Mouse (Mus musculus) small intestine, adult 2 months (tissue): ENCODE results near the gene Xpo4. TPM values are rescaled to one million over a fixed set of nuclear protein-coding genes. Genes with fewer than 3 reads are reported as not detected.
A peak's percentile ranks its signal among the peaks of the same experiment; 100 is the strongest.

Experiments
- H3K27ac ChIP-seq: fragments of 200-500 bp; 2 replicates; pipeline ENCODE4 v1.5.1; 2012; ENCODE audit warnings: low read depth, low read length, control low read depth, inconsistent platforms; ENCODE audit not compliant: insufficient read depth
- H3K27me3 ChIP-seq: fragments of 200-500 bp; 2 replicates; pipeline ENCODE4 v1.6.1; 2012; ENCODE audit warnings: mild to moderate bottlenecking, moderate library complexity, low read length, inconsistent platforms; ENCODE audit not compliant: control insufficient read depth, insufficient read depth
- H3K36me3 ChIP-seq: fragments of 200-500 bp; 2 replicates; pipeline ENCODE4 v1.6.1; 2012; ENCODE audit warnings: mild to moderate bottlenecking, low read length, control low read depth, inconsistent platforms; ENCODE audit not compliant: control insufficient read depth, insufficient read depth
- H3K4me1 ChIP-seq: fragments of 200-500 bp; 2 replicates; pipeline ENCODE4 v1.6.1; 2012; ENCODE audit warnings: low read length, inconsistent platforms, mixed read lengths; ENCODE audit not compliant: control insufficient read depth, insufficient read depth, insufficient read length
- H3K4me3 ChIP-seq: fragments of 200-500 bp; 2 replicates; pipeline ENCODE4 v1.5.1; 2012; ENCODE audit warnings: low read depth, mild to moderate bottlenecking, control low read depth, inconsistent platforms, low read length, moderate library complexity
- CTCF ChIP-seq: fragments of 200-500 bp; IDR thresholded peaks from 2 replicates; pipeline ENCODE4 v1.5.1; 2012; ENCODE audit warnings: low read depth, mild to moderate bottlenecking, control low read depth, inconsistent platforms, low read length, moderate library complexity, mixed read lengths; ENCODE audit not compliant: insufficient replicate concordance, insufficient read length; ENCODE audit errors: extremely low read depth
- POLR2A ChIP-seq: fragments of 200-500 bp; IDR thresholded peaks from 2 replicates; pipeline ENCODE4 v1.6.1; 2012; ENCODE audit warnings: low read depth, mild to moderate bottlenecking, control low read depth, inconsistent platforms, low read length, moderate library complexity
- WGBS: fragments of 180-500 bp; shearing (Covaris S2); methylation state at CpG from one replicate; pipeline ENCODE4 v1.1.7; 2018; 5-methylcytosine and 5-hydroxymethylcytosine counted together
- polyA plus RNA-seq: library from polyadenylated mRNA; depleted of rRNA; stranded (reverse); fragments of >200 nt; gene quantifications from 2 replicates; pipeline ENCODE4 v1.2.3, GENCODE M21; 2012

Xpo4 gene
- polyA plus RNA-seq, 1 experiment: 0.66 TPM

- Histone ChIP-seq H3K4me3 (no peak overlapping the region), H3K36me3 (no peaks in the 10 kb centered on the region), H3K4me1 (no peaks in the 10 kb centered on the region; the same call in 1 of the 2 replicates), H3K27ac (no peak overlapping the region), H3K27me3 (no peaks in the 10 kb centered on the region)
- TF ChIP-seq POLR2A (no peak), CTCF (no peak)
- WGBS: 73% methylated on average over 11 of the region's 11 CpGs
Observed at GRCm38 (mm10) chr14:57540683-57541082, 124.5 kb downstream of the Xpo4 start.

GRCm38 (mm10) chr14:57537261-57538015, 127.8 kb downstream of the Xpo4 start:
- TF ChIP-seq POLR2A (no peak), CTCF (no peak)
- 56% methylated on average over 16 of the region's 16 CpGs for WGBS
- Histone ChIP-seq H3K4me1 (no peaks in the 10 kb centered on the region; the same call in 1 of the 2 replicates), H3K27ac (no peak overlapping the region), H3K27me3 (no peaks in the 10 kb centered on the region), H3K36me3 (no peaks in the 10 kb centered on the region), H3K4me3 (no peak overlapping the region)

GRCm38 (mm10) chr14:57536820-57537219, 128.4 kb downstream of the Xpo4 start:
- H3K4me3 ChIP-seq: no peak overlapping the region
- no peaks in the 10 kb centered on the region for H3K27me3 ChIP-seq
- WGBS: 78% methylated on average over 9 of the region's 9 CpGs
- no peaks in the 10 kb centered on the region; the same call in 1 of the 2 replicates for H3K4me1 ChIP-seq
- no peak overlapping the region for H3K27ac ChIP-seq
- TF ChIP-seq CTCF (no peak), POLR2A (no peak)
- no peaks in the 10 kb centered on the region for H3K36me3 ChIP-seq

GRCm38 (mm10) chr14:57535646-57536045, 129.6 kb downstream of the Xpo4 start:
- WGBS: 45% methylated on average over 6 of the region's 6 CpGs
- H3K27me3 ChIP-seq: no peaks in the 10 kb centered on the region
- no peaks in the 10 kb centered on the region; the same call in 1 of the 2 replicates for H3K4me1 ChIP-seq
- no peak overlapping the region for H3K4me3 ChIP-seq
- H3K36me3 ChIP-seq: no peaks in the 10 kb centered on the region
- no peak overlapping the region for H3K27ac ChIP-seq
- TF ChIP-seq POLR2A (no peak), CTCF (no peak)

- H3K27ac ChIP-seq: peak overlapping the region; percentile 25; the same call in 1 of the 2 replicates
Observed at GRCm38 (mm10) chr14:57534961-57535360, 130.3 kb downstream of the Xpo4 start.

GRCm38 (mm10) chr14:57534346-57534745, 130.9 kb downstream of the Xpo4 start:
- TF ChIP-seq POLR2A (no peak), CTCF (no peak)
- Histone ChIP-seq H3K27ac (no peak overlapping the region; the same call in 1 of the 2 replicates), H3K4me3 (no peak overlapping the region), H3K4me1 (no peaks in the 10 kb centered on the region; the same call in 1 of the 2 replicates), H3K27me3 (no peaks in the 10 kb centered on the region), H3K36me3 (no peaks in the 10 kb centered on the region)
- 66% methylated on average over 5 of the region's 5 CpGs for WGBS

More at GRCm38 (mm10) chr14:57534961-57535360, 130.3 kb downstream of the Xpo4 start:
- Histone ChIP-seq H3K27me3 (no peaks in the 10 kb centered on the region), H3K4me1 (no peaks in the 10 kb centered on the region; the same call in 1 of the 2 replicates), H3K36me3 (no peaks in the 10 kb centered on the region), H3K4me3 (no peak overlapping the region)
- TF ChIP-seq POLR2A (no peak), CTCF (no peak)
- WGBS: 65% methylated on average over 8 of the region's 8 CpGs

GRCm38 (mm10) chr14:57533841-57534240, 131.4 kb downstream of the Xpo4 start:
- H3K4me1 ChIP-seq: no peaks in the 10 kb centered on the region; the same call in 1 of the 2 replicates
- H3K27me3 ChIP-seq: no peaks in the 10 kb centered on the region
- H3K27ac ChIP-seq: no peak overlapping the region
- TF ChIP-seq CTCF (0 out of 2 replicates have a peak, but pooled peaks have one; percentile 4), POLR2A (no peak)
- WGBS: 75% methylated on average over 11 of the region's 11 CpGs
- H3K36me3 ChIP-seq: no peaks in the 10 kb centered on the region
- no peak overlapping the region for H3K4me3 ChIP-seq

- TF ChIP-seq CTCF (peak; percentile 86), POLR2A (no peak)
- no peaks in the 10 kb centered on the region for H3K27me3 ChIP-seq
- no peaks in the 10 kb centered on the region for H3K36me3 ChIP-seq
- H3K4me3 ChIP-seq: no peak overlapping the region
- H3K4me1 ChIP-seq: no peaks in the 10 kb centered on the region; the same call in 1 of the 2 replicates
- no peak overlapping the region for H3K27ac ChIP-seq
- 55% methylated on average over 3 of the region's 3 CpGs for WGBS
Observed at GRCm38 (mm10) chr14:57533214-57533613, 132.0 kb downstream of the Xpo4 start.
